Mouse (Mus musculus) testis, adult 2 months (tissue): ENCODE results near the gene Hist1h2bj.

Experiments
- CTCF ChIP-seq: fragments of 200-500 bp; IDR thresholded peaks from 2 replicates; pipeline ENCODE4 v1.5.1; 2012; ENCODE audit warnings: low read depth, mild to moderate bottlenecking, inconsistent platforms, low read length, moderate library complexity; ENCODE audit not compliant: control insufficient read depth, insufficient read depth, insufficient replicate concordance
- POLR2A ChIP-seq: fragments of 200-500 bp; IDR thresholded peaks from 2 replicates; pipeline ENCODE4 v1.6.1; 2012; ENCODE audit warnings: low read depth, mild to moderate bottlenecking, inconsistent platforms, low read length, moderate library complexity; ENCODE audit not compliant: control insufficient read depth

- TF ChIP-seq CTCF, result no peak
- no peak for TF ChIP-seq POLR2A
Measured at GRCm38 (mm10) chr13:22041651-22042567, 1.1 kb upstream of the Hist1h2bj start.
